Mouse (Mus musculus) megakaryocyte, embryonic 14.5 days (primary cell): ENCODE measurements around the gene Ldb3.

Experiments used
- FLI1 ChIP-seq: IDR thresholded peaks from 2 replicates; pipeline ENCODE4 v1.6.1; 2012; ENCODE audit warnings: low read length, inconsistent platforms, mixed read lengths
- GATA1 ChIP-seq: IDR thresholded peaks from 3 replicates; pipeline ENCODE4 v1.6.1; 2012; ENCODE audit warnings: mixed read lengths, low read length, inconsistent platforms, borderline replicate concordance

GRCm38 (mm10) chr14:34599941-34600340, 11.5 kb upstream of the Ldb3 start, which contains the start of gene Opn4:
- TF ChIP-seq GATA1, result no peak
- no peak for TF ChIP-seq FLI1
